10 mouse cellular contexts compared by ENCODE assay signal in genomic region chr13:104074731-104075130, GRCm38 (mm10). TPM values are rescaled to one million over a fixed set of nuclear protein-coding genes. Genes with fewer than 3 reads are reported as not detected.
A peak's percentile ranks its signal among the peaks of the same experiment; 100 is the strongest.
DNase-seq lines count a peak whose midpoint lies in the region; ATAC-seq lines count a peak whose summit lies in the region.
"Had no signal": no experiment of that assay in that cellular context is flagged by ENCODE, and none has a peak within 500 bp of the region (broad histone marks: within the 10 kb centered on the region; RNA-seq: fewer than 3 reads in every experiment).

No protein-coding gene starts in this region.

- H3K27ac ChIP-seq in kidney, embryonic 14.5 days (ENCODE audit: low read depth, low read length), result no peak overlapping the region
- H3K27ac ChIP-seq in heart, embryonic 16.5 days (ENCODE audit: low read length), result 0 out of 2 replicates have a peak overlapping the region, but pooled peaks have one; percentile 26
- no peak overlapping the region for H3K27ac ChIP-seq in liver, embryonic 13.5 days
- H3K27ac ChIP-seq: embryonic facial prominence, embryonic 13.5 days; stomach, embryonic 15.5 days had no signal

- H3K9ac ChIP-seq in kidney, embryonic 14.5 days (ENCODE audit: low read depth, low read length), result no peak overlapping the region
- H3K9ac ChIP-seq in heart, embryonic 16.5 days (ENCODE audit: low read length), result no peak overlapping the region
- H3K9ac ChIP-seq in liver, embryonic 13.5 days, result no peak overlapping the region
- H3K9ac ChIP-seq: embryonic facial prominence, embryonic 13.5 days; stomach, embryonic 15.5 days had no signal

- H3K36me3 ChIP-seq in kidney, embryonic 14.5 days (ENCODE audit: control insufficient read depth, insufficient read depth, low read length), result peaks cover 7% of the 10 kb centered on the region; the same call in 1 of the 2 replicates
- peaks cover 5% of the 10 kb centered on the region; the same call in 1 of the 2 replicates for H3K36me3 ChIP-seq in heart, embryonic 16.5 days (ENCODE audit: control insufficient read depth, insufficient read depth)
- no peaks in the 10 kb centered on the region for H3K36me3 ChIP-seq in liver, embryonic 13.5 days
- H3K36me3 ChIP-seq: stomach, embryonic 15.5 days had no signal

- WGBS in kidney, embryonic 14.5 days, result 74% methylated on average over 10 of the region's 10 CpGs
- WGBS in heart, embryonic 16.5 days, result 56% methylated on average over 10 of the region's 10 CpGs
- WGBS in liver, embryonic 13.5 days (ENCODE audit: insufficient replicate concordance), result 53% methylated on average over 10 of the region's 10 CpGs

- no peaks in the 10 kb centered on the region for H3K4me1 ChIP-seq in kidney, embryonic 14.5 days (ENCODE audit: control insufficient read depth, insufficient read depth, low read length)
- peaks cover 9% of the 10 kb centered on the region for H3K4me1 ChIP-seq in heart, embryonic 16.5 days (ENCODE audit: control insufficient read depth, insufficient read depth, low read length)
- H3K4me1 ChIP-seq in liver, embryonic 13.5 days (replicated peaks), result peaks cover 12% of the 10 kb centered on the region
- H3K4me1 ChIP-seq: embryonic facial prominence, embryonic 13.5 days had no signal

- H3K4me2 ChIP-seq in kidney, embryonic 14.5 days (replicated peaks; ENCODE audit: low read depth, low read length), result no peak overlapping the region
- no peak overlapping the region; the same call in 1 of the 2 replicates for H3K4me2 ChIP-seq in heart, embryonic 16.5 days (ENCODE audit: low read depth, low read length)
- no peak overlapping the region for H3K4me2 ChIP-seq in liver, embryonic 13.5 days
- H3K4me2 ChIP-seq: embryonic facial prominence, embryonic 13.5 days; stomach, embryonic 15.5 days had no signal

- H3K27me3 ChIP-seq in kidney, embryonic 14.5 days (ENCODE audit: control insufficient read depth, insufficient read depth, low read length), result no peaks in the 10 kb centered on the region
- no peaks in the 10 kb centered on the region for H3K27me3 ChIP-seq in heart, embryonic 16.5 days (ENCODE audit: control insufficient read depth, insufficient read depth, low read length)
- H3K27me3 ChIP-seq in liver, embryonic 13.5 days, result no peaks in the 10 kb centered on the region
- H3K27me3 ChIP-seq: embryonic facial prominence, embryonic 13.5 days; stomach, embryonic 15.5 days had no signal

- no peaks in the 10 kb centered on the region for H3K9me3 ChIP-seq in kidney, embryonic 14.5 days (ENCODE audit: control insufficient read depth, low read length)
- no peaks in the 10 kb centered on the region for H3K9me3 ChIP-seq in heart, embryonic 16.5 days (replicated peaks; ENCODE audit: control insufficient read depth, low read length)
- H3K9me3 ChIP-seq in liver, embryonic 13.5 days (replicated peaks), result no peaks in the 10 kb centered on the region
- H3K9me3 ChIP-seq: embryonic facial prominence, embryonic 13.5 days; stomach, embryonic 15.5 days had no signal

- no peak overlapping the region for H3K4me3 ChIP-seq in kidney, embryonic 14.5 days (ENCODE audit: low read length)
- no peak overlapping the region for H3K4me3 ChIP-seq in heart, embryonic 16.5 days (ENCODE audit: low read length)
- H3K4me3 ChIP-seq in liver, embryonic 13.5 days (replicated peaks), result no peak overlapping the region
- H3K4me3 ChIP-seq: embryonic facial prominence, embryonic 13.5 days; stomach, embryonic 15.5 days had no signal

- no peak for ATAC-seq in kidney, embryonic 14.5 days (ENCODE audit: low FRiP score, low TSS enrichment)
- peak; percentile 86 for ATAC-seq in heart, embryonic 16.5 days (replicated peaks; ENCODE audit: extremely low read depth, insufficient read depth, low FRiP score)
- peak; percentile 43 for ATAC-seq in liver, embryonic 13.5 days (ENCODE audit: low read depth)

- DNase-seq in kidney, adult 11 months, result peak; percentile 47
- DNase-seq in liver, embryonic 13.5 days, result no peak
- peak; percentile 22 for DNase-seq in thymus, postnatal 14 days
- no peak for DNase-seq in embryo, embryonic 10 days (ENCODE audit: low spot score)
- no peak for DNase-seq in layer of hippocampus, adult 9-10 months (ENCODE audit: low spot score)
- no peak for DNase-seq in urinary bladder, postnatal 4 days (ENCODE audit: low spot score in 2 of 2)

RNA-seq across cellular contexts. Expression of gene Nln, which starts 34.7 kb away (rescaled TPM):
- polyA plus RNA-seq in kidney, embryonic 14.5 days (2014; fragmentation: Nextera tagmentation; extraction: Ambion mirVana), result 13.9 and 21.5 TPM in 2 replicates
- polyA plus RNA-seq in heart, embryonic 16.5 days (2015; fragmentation: Nextera tagmentation; extraction: Ambion mirVana), result 20.3 and 21.8 TPM in 2 replicates
- 9.1 and 12.1 TPM in 2 replicates for polyA plus RNA-seq in liver, embryonic 13.5 days (2015; fragmentation: Nextera tagmentation; extraction: Ambion mirVana)

RNA-seq across cellular contexts. Expression of gene Sgtb, which starts 34.8 kb away (rescaled TPM):
- polyA plus RNA-seq in kidney, embryonic 14.5 days (2014; fragmentation: Nextera tagmentation; extraction: Ambion mirVana), result 3.2 and 6.1 TPM in 2 replicates
- 1.8 and 3.2 TPM in 2 replicates for polyA plus RNA-seq in heart, embryonic 16.5 days (2015; fragmentation: Nextera tagmentation; extraction: Ambion mirVana)
- polyA plus RNA-seq in liver, embryonic 13.5 days (2015; fragmentation: Nextera tagmentation; extraction: Ambion mirVana), result 0.62 and 0.74 TPM in 2 replicates

Comparison
In these comparisons a context has a peak if more than half of its experiments do, and no peak if none do; other contexts are left out.
1. DNase-seq: peak in kidney, adult 11 months (single experiment) and thymus, postnatal 14 days (single experiment); none in liver, embryonic 13.5 days (single experiment), embryo, embryonic 10 days (single experiment), layer of hippocampus, adult 9-10 months (single experiment) and urinary bladder, postnatal 4 days (0 of 2).